Mouse (Mus musculus): Measurements from ENCODE around the gene Mustn1.

- no peak for TF ChIP-seq CTCF (IDR thresholded peaks at IDR 0.05; ENCODE audit: low read depth)
- no peak for TF ChIP-seq EP300 (optimal IDR thresholded peaks at IDR 0.05)
Measured at GRCm38 (mm10) chr14:30899972-30900371, 21.0 kb downstream of the Mustn1 start.
